Mouse (Mus musculus) lung, embryonic 14.5 days (tissue): ENCODE measurements around the gene Pole4. TPM values are rescaled to one million over a fixed set of nuclear protein-coding genes. Genes with fewer than 3 reads are reported as not detected.

Experiments used
- ATAC-seq: fragments of 200-750 bp; cut with Nextera tagmentation; 2 replicates; pipeline ENCODE4 v1.8.0; 2017; ENCODE audit warnings: mild to moderate bottlenecking, moderate TSS enrichment, moderate library complexity; ENCODE audit not compliant: insufficient read depth
- DNase-seq: peaks from one replicate; pipeline ENCODE4 v3.0.0-alpha.2; 2015
- H3K27ac ChIP-seq: fragments of 300-500 bp; sonication (generic); 2 replicates; pipeline ENCODE4 v1.5.1; 2014; ENCODE audit warnings: low read depth, mild to moderate bottlenecking, moderate library complexity
- H3K27me3 ChIP-seq: fragments of 300-500 bp; sonication (generic); 2 replicates; pipeline ENCODE4 v1.6.1; 2014; ENCODE audit warnings: low read length, control low read depth; ENCODE audit not compliant: insufficient read depth
- H3K36me3 ChIP-seq: fragments of 300-500 bp; sonication (generic); 2 replicates; pipeline ENCODE4 v1.6.1; 2014; ENCODE audit warnings: control low read depth; ENCODE audit not compliant: insufficient read depth
- H3K4me1 ChIP-seq: fragments of 300-500 bp; sonication (generic); 2 replicates; pipeline ENCODE4 v1.6.1; 2014; ENCODE audit warnings: antibody characterized with exemption, control low read depth; ENCODE audit not compliant: insufficient read depth
- H3K4me2 ChIP-seq: fragments of 300-500 bp; sonication (generic); 2 replicates; pipeline ENCODE4 v1.6.1; 2014; ENCODE audit warnings: mild to moderate bottlenecking
- H3K4me3 ChIP-seq: fragments of 300-500 bp; sonication (generic); 2 replicates; pipeline ENCODE4 v1.5.1; 2014; ENCODE audit warnings: low read depth, low read length
- H3K9ac ChIP-seq: fragments of 300-500 bp; sonication (generic); 2 replicates; pipeline ENCODE4 v1.6.1; 2014
- H3K9me3 ChIP-seq: fragments of 300-500 bp; sonication (generic); 2 replicates; pipeline ENCODE4 v1.6.1; 2016; ENCODE audit warnings: low read depth, low read length, control low read depth
- CTCF ChIP-seq: IDR thresholded peaks from 2 replicates; pipeline ENCODE4 v1.5.1; 2016; ENCODE audit warnings: antibody characterized with exemption, low read depth
- WGBS: fragments of 180-500 bp; shearing (Covaris S2); extraction: QIAGEN DNeasy Blood & Tissue Kit; methylation state at CpG from one replicate; pipeline ENCODE4 v1.1.7; 2014; 5-methylcytosine and 5-hydroxymethylcytosine counted together
- polyA plus RNA-seq: library from polyadenylated mRNA; unstranded; fragments of >200 nt; fragmentation: Nextera tagmentation; extraction: Ambion mirVana; gene quantifications from 2 replicates; pipeline ENCODE4 v1.2.1, GENCODE M21; 2014

Pole4 gene
- 116 and 119 TPM in 2 replicates for polyA plus RNA-seq

GRCm38 (mm10) chr6:82705221-82705620 lies at the start of gene Pole4:
Gene Pole4, minus strand, starts transcription at chr6:82705365.
- ATAC-seq (no peak), DNase-seq (no peak)
- no peaks in the 10 kb centered on the region for H3K27me3 ChIP-seq
- H3K9me3 ChIP-seq = no peaks in the 10 kb centered on the region
- no peak within 1 kb of the TSS for H3K9ac ChIP-seq
- no peak within 1 kb of the TSS for H3K4me3 ChIP-seq
- no peak within 1 kb of the TSS for H3K27ac ChIP-seq
- no peaks in the 10 kb centered on the region for H3K4me1 ChIP-seq
- H3K36me3 ChIP-seq = no peaks in the 10 kb centered on the region
- WGBS = 78% methylated on average over 5 of the region's 5 CpGs
- TF ChIP-seq CTCF = no peak
- H3K4me2 ChIP-seq = no peak within 1 kb of the TSS

GRCm38 (mm10) chr6:82754769-82755168 lies 49.6 kb upstream of the Pole4 start:
- WGBS = 87% methylated on average over 6 of the region's 6 CpGs
- H3K9ac ChIP-seq = no peak overlapping the region
- no peak overlapping the region for H3K27ac ChIP-seq
- H3K36me3 ChIP-seq = peaks cover 18% of the 10 kb centered on the region; the same call in 1 of the 2 replicates
- H3K4me2 ChIP-seq = no peak overlapping the region
- DNase-seq (no peak), ATAC-seq (no peak)
- no peaks in the 10 kb centered on the region for H3K9me3 ChIP-seq
- no peak for TF ChIP-seq CTCF
- H3K4me3 ChIP-seq = no peak overlapping the region
- H3K4me1 ChIP-seq = no peaks in the 10 kb centered on the region
- no peaks in the 10 kb centered on the region for H3K27me3 ChIP-seq

- Histone ChIP-seq H3K9me3 (no peaks in the 10 kb centered on the region), H3K4me2 (no peak overlapping the region), H3K27ac (no peak overlapping the region), H3K27me3 (no peaks in the 10 kb centered on the region), H3K36me3 (peaks cover 18% of the 10 kb centered on the region; the same call in 1 of the 2 replicates), H3K4me3 (no peak overlapping the region), H3K4me1 (no peaks in the 10 kb centered on the region), H3K9ac (no peak overlapping the region)
- peak; percentile 34; the same call in 1 of the 2 replicates for TF ChIP-seq CTCF
- WGBS = 75% methylated on average over 14 of the region's 14 CpGs
- ATAC-seq (no peak), DNase-seq (no peak)
These were observed 48.6 kb upstream of the Pole4 start for GRCm38 (mm10) chr6:82753638-82754361.

- WGBS = 45% methylated on average over 11 of the region's 11 CpGs
- Histone ChIP-seq H3K27ac (peak overlapping the region; percentile 36; the same call in 1 of the 2 replicates), H3K9ac (no peak overlapping the region), H3K4me1 (no peaks in the 10 kb centered on the region), H3K4me3 (no peak overlapping the region), H3K9me3 (no peaks in the 10 kb centered on the region), H3K36me3 (peaks cover 20% of the 10 kb centered on the region; the same call in 1 of the 2 replicates), H3K27me3 (no peaks in the 10 kb centered on the region), H3K4me2 (no peak overlapping the region)
- peak; percentile 18 for DNase-seq
- ATAC-seq = no peak
- no peak for TF ChIP-seq CTCF
These were observed 47.9 kb upstream of the Pole4 start for GRCm38 (mm10) chr6:82753061-82753460.

GRCm38 (mm10) chr6:82751791-82752190 lies 46.6 kb upstream of the Pole4 start:
- H3K27me3 ChIP-seq = no peaks in the 10 kb centered on the region

GRCm38 (mm10) chr6:82751031-82751430 lies 45.9 kb upstream of the Pole4 start:
- no peaks in the 10 kb centered on the region for H3K4me1 ChIP-seq
- no peak for TF ChIP-seq CTCF
- H3K36me3 ChIP-seq = peaks cover 19% of the 10 kb centered on the region; the same call in 1 of the 2 replicates
- no peak overlapping the region for H3K9ac ChIP-seq
- 76% methylated on average over 11 of the region's 11 CpGs for WGBS
- H3K27me3 ChIP-seq = no peaks in the 10 kb centered on the region
- no peak for ATAC-seq
- no peak for DNase-seq
- H3K27ac ChIP-seq = no peak overlapping the region
- H3K4me2 ChIP-seq = no peak overlapping the region
- H3K4me3 ChIP-seq = no peak overlapping the region
- H3K9me3 ChIP-seq = no peaks in the 10 kb centered on the region

More at GRCm38 (mm10) chr6:82751791-82752190, 46.6 kb upstream of the Pole4 start:
- Histone ChIP-seq H3K9ac (no peak overlapping the region), H3K4me2 (no peak overlapping the region), H3K4me1 (no peaks in the 10 kb centered on the region), H3K9me3 (no peaks in the 10 kb centered on the region), H3K36me3 (peaks cover 13% of the 10 kb centered on the region; the same call in 1 of the 2 replicates), H3K27ac (no peak overlapping the region), H3K4me3 (no peak overlapping the region)
- TF ChIP-seq CTCF = no peak
- WGBS = 94% methylated on average over 7 of the region's 7 CpGs
- DNase-seq = no peak
- ATAC-seq = no peak

- TF ChIP-seq CTCF = peak; percentile 37
- no peak for DNase-seq
- WGBS = 52% methylated on average over 2 of the region's 2 CpGs
- Histone ChIP-seq H3K36me3 (peaks cover 25% of the 10 kb centered on the region; the same call in 1 of the 2 replicates), H3K4me1 (no peaks in the 10 kb centered on the region), H3K27ac (no peak overlapping the region), H3K4me2 (no peak overlapping the region), H3K9ac (no peak overlapping the region), H3K9me3 (no peaks in the 10 kb centered on the region), H3K27me3 (no peaks in the 10 kb centered on the region), H3K4me3 (no peak overlapping the region)
- no peak for ATAC-seq
These were observed 44.9 kb upstream of the Pole4 start for GRCm38 (mm10) chr6:82750063-82750462.
